ENCODE assay signal across 9 mouse cellular contexts in the genomic region with DNA sequence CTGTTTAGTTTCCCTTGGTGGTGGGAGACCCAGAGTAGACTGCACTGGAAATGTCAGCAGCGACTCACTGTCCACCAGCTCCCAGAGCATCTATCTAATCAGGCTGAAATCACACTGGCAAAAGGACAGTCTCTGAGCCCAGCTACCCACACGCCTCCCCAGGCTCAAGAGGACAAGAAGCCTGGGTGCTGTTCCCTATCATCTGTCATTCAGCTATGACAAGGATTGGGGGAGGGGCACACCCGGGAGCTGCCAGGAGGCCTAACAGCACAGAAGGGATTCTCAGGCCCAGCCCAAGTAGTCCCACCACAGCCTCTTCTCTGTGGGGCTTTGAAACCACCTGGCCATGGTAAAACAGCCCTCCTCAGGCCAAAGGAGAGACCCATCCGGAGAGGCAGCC. TPM values are rescaled to one million over a fixed set of nuclear protein-coding genes. Genes with fewer than 3 reads are reported as not detected.
A peak's percentile ranks its signal among the peaks of the same experiment; 100 is the strongest.
DNase-seq lines count a peak whose midpoint lies in the region; ATAC-seq and TF ChIP-seq lines count a peak whose summit lies in the region.
"Had no signal": no experiment of that assay in that cellular context is flagged by ENCODE, and none has a peak within 500 bp of the region (broad histone marks: within the 10 kb centered on the region; RNA-seq: fewer than 3 reads in every experiment).

No protein-coding gene starts in this region.

- no peaks in the 10 kb centered on the region for H3K27me3 ChIP-seq in hindbrain, embryonic 13.5 days
- no peaks in the 10 kb centered on the region for H3K27me3 ChIP-seq in hindbrain, postnatal 0 days (ENCODE audit: insufficient read depth, low read length)
- H3K27me3 ChIP-seq in intestine, postnatal 0 days (replicated peaks; ENCODE audit: control insufficient read depth, insufficient read depth, low read length), result no peaks in the 10 kb centered on the region

- no peak for ATAC-seq in hindbrain, embryonic 13.5 days (ENCODE audit: low FRiP score)
- no peak for ATAC-seq in hindbrain, postnatal 0 days
- ATAC-seq in intestine, postnatal 0 days, result no peak

- no peak overlapping the region for H3K27ac ChIP-seq in hindbrain, embryonic 13.5 days
- H3K27ac ChIP-seq in hindbrain, postnatal 0 days, result no peak overlapping the region
- H3K27ac ChIP-seq in intestine, postnatal 0 days (ENCODE audit: low read depth, low read length), result peak overlapping the region; percentile 31; the same call in 1 of the 2 replicates

- H3K36me3 ChIP-seq in hindbrain, embryonic 13.5 days, result peaks cover 9% of the 10 kb centered on the region; the same call in 1 of the 2 replicates
- no peaks in the 10 kb centered on the region for H3K36me3 ChIP-seq in hindbrain, postnatal 0 days (ENCODE audit: insufficient read depth, low read length)
- no peaks in the 10 kb centered on the region for H3K36me3 ChIP-seq in intestine, postnatal 0 days (ENCODE audit: control insufficient read depth, insufficient read depth)

- peak overlapping the region; percentile 49 for H3K9ac ChIP-seq in hindbrain, embryonic 13.5 days
- H3K9ac ChIP-seq in hindbrain, postnatal 0 days (replicated peaks; ENCODE audit: low read length), result no peak overlapping the region
- H3K9ac ChIP-seq in intestine, postnatal 0 days (ENCODE audit: low read depth, low read length), result no peak overlapping the region

- no peak for DNase-seq in hindbrain, postnatal 0 days (ENCODE audit: low spot score)
- DNase-seq in MN1 (ENCODE audit: low spot score), result peak; percentile 55
- DNase-seq in NIH3T3 (ENCODE audit: low read depth), result peak; percentile 14
- DNase-seq in spleen, postnatal 14 days (ENCODE audit: low spot score in 2 of 2), result no peak
- DNase-seq in layer of hippocampus, postnatal 36 days, result no peak
- DNase-seq: cerebellum, postnatal 25 days had no signal

- no peak overlapping the region for H3K4me2 ChIP-seq in hindbrain, embryonic 13.5 days
- no peak overlapping the region for H3K4me2 ChIP-seq in hindbrain, postnatal 0 days (ENCODE audit: low read depth, low read length)
- H3K4me2 ChIP-seq in intestine, postnatal 0 days (replicated peaks; ENCODE audit: low read depth), result no peak overlapping the region

- H3K9me3 ChIP-seq in hindbrain, embryonic 13.5 days, result no peaks in the 10 kb centered on the region
- H3K9me3 ChIP-seq in hindbrain, postnatal 0 days (ENCODE audit: low read length), result no peaks in the 10 kb centered on the region
- H3K9me3 ChIP-seq in intestine, postnatal 0 days (ENCODE audit: control insufficient read depth), result no peaks in the 10 kb centered on the region

- 52% methylated on average over 4 of the region's 4 CpGs for WGBS in hindbrain, embryonic 13.5 days
- WGBS in hindbrain, postnatal 0 days, result 61% methylated on average over 4 of the region's 4 CpGs
- WGBS in intestine, postnatal 0 days, result 30% methylated on average over 4 of the region's 4 CpGs

- TF ChIP-seq CTCF in hindbrain, postnatal 0 days (IDR thresholded peaks at IDR 0.05; ENCODE audit: low read depth), result no peak
- TF ChIP-seq CTCF in intestine, postnatal 0 days (IDR thresholded peaks at IDR 0.05; ENCODE audit: low read depth), result no peak

- H3K4me3 ChIP-seq in hindbrain, embryonic 13.5 days, result no peak overlapping the region
- H3K4me3 ChIP-seq in hindbrain, postnatal 0 days (ENCODE audit: low read length), result no peak overlapping the region
- H3K4me3 ChIP-seq in intestine, postnatal 0 days (ENCODE audit: low read depth, low read length), result no peak overlapping the region
- H3K4me3 ChIP-seq: erythroblast, embryonic 14.5 days had no signal

- H3K4me1 ChIP-seq in hindbrain, embryonic 13.5 days (replicated peaks), result peaks cover 70% of the 10 kb centered on the region
- peaks cover 26% of the 10 kb centered on the region for H3K4me1 ChIP-seq in hindbrain, postnatal 0 days (ENCODE audit: insufficient read depth, low read length)
- peaks cover 22% of the 10 kb centered on the region for H3K4me1 ChIP-seq in intestine, postnatal 0 days (replicated peaks; ENCODE audit: control insufficient read depth, insufficient read depth, low read length)

RNA-seq across cellular contexts. Expression of a gene that starts 36.1 kb away (rescaled TPM):
- 13.4 and 15.1 TPM in 2 replicates for polyA plus RNA-seq in hindbrain, embryonic 13.5 days (2015; fragmentation: Nextera tagmentation; extraction: Ambion mirVana)
- total RNA-seq in hindbrain, postnatal 0 days (2014; rRNA removed), result 38.4 and 44.9 TPM in 2 replicates
- 8.2 TPM in 2 replicates for polyA plus RNA-seq in hindbrain, postnatal 0 days (2015; fragmentation: Nextera tagmentation; extraction: Ambion mirVana)
- polyA plus RNA-seq in intestine, postnatal 0 days (2015; fragmentation: Nextera tagmentation; extraction: Ambion mirVana), result 5.4 and 6.8 TPM in 2 replicates
- total RNA-seq in layer of hippocampus, postnatal 36 days (2021), result 10 to 100 TPM; 11.2 to 11.5 TPM

RNA-seq across cellular contexts. Expression of a gene that starts 51.3 kb away (rescaled TPM):
- 35.5 and 35.8 TPM in 2 replicates for polyA plus RNA-seq in hindbrain, embryonic 13.5 days (2015; fragmentation: Nextera tagmentation; extraction: Ambion mirVana)
- 29.9 and 30.9 TPM in 2 replicates for total RNA-seq in hindbrain, postnatal 0 days (2014; rRNA removed)
- polyA plus RNA-seq in hindbrain, postnatal 0 days (2015; fragmentation: Nextera tagmentation; extraction: Ambion mirVana), result 34.1 and 39.7 TPM in 2 replicates
- 1.5 and 1.8 TPM in 2 replicates for polyA plus RNA-seq in intestine, postnatal 0 days (2015; fragmentation: Nextera tagmentation; extraction: Ambion mirVana)
- 10 to 100 TPM; 22.6 to 24.0 TPM for total RNA-seq in layer of hippocampus, postnatal 36 days (2021)
- polyA plus RNA-seq: erythroblast, embryonic 14.5 days had no signal

Comparison
In these comparisons a context has a peak if more than half of its experiments do, and no peak if none do; other contexts are left out.
1. DNase-seq: peak in MN1 (single experiment) and NIH3T3 (single experiment); none in hindbrain, postnatal 0 days (single experiment), spleen, postnatal 14 days (0 of 2) and layer of hippocampus, postnatal 36 days (0 of 2).
2. RNA of a gene that starts 51.3 kb away (polyA plus RNA-seq): 34.1 to 39.7 TPM in hindbrain, postnatal 0 days and 35.5 to 35.8 TPM in hindbrain, embryonic 13.5 days; 1.5 to 1.8 TPM in intestine, postnatal 0 days; every median in the first group is over 10 times any median in the second.